Mouse (Mus musculus): Measurements from ENCODE around the gene Mptx1. TPM values are rescaled to one million over a fixed set of nuclear protein-coding genes. Genes with fewer than 3 reads are reported as not detected.

Mptx1 gene
- total RNA-seq (2017) = not detected in 2 replicates

GRCm38 (mm10) chr1:174330218-174330617 is at the start of gene Mptx1:
TSS of gene Mptx1 (plus strand) at chr1:174330518.
- no peak for ATAC-seq (replicated peaks; ENCODE audit: low read depth, poor library complexity, severe bottlenecking)

DNA sequence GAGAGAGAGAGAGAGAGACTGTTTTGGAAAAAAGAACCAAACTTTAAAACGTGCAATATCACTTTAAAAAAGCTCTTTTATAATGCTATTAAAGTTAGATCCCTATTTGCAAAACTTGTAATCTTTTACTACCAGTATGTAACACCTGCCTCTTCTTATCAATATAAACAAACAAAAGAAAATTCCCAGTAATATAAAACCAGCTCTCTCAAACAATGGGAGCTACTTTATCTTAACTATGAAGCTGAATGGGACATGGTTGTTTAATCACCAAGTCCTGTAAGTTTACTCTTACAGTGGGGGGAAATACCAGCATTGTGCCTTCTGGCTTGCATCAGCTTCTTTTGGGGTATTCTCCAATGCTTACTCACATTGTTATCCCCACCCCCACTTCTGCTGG is 27.2 kb upstream of the Mptx1 start:
- no peak for ATAC-seq (replicated peaks; ENCODE audit: low read depth, poor library complexity, severe bottlenecking)

GRCm38 (mm10) chr1:174317308-174317707 is 13.0 kb upstream of the Mptx1 start:
- ATAC-seq (replicated peaks; ENCODE audit: low read depth, poor library complexity, severe bottlenecking) = peak; percentile 76

DNA sequence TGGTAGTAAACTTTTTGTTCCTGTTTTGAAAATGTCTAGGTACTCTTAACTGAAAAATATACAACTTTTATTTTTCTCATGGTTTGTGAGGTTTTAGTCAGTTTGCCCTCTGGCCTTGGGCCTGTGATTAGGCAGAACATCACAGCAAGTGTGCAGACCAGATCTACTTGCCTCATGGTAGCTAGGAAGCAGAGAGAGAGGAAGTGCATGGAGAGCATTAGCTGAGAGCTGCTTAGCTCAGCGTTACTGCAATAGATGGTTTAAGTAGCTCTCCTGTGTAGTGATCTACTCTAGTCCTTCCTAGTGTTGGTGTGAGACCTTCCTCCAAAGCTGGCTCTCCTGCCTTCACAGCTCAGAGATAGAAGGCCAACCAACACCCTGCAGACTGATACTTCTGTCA is 23.3 kb downstream of the Mptx1 start:
- ATAC-seq (replicated peaks; ENCODE audit: low read depth, poor library complexity, severe bottlenecking) = peak; percentile 70

DNA sequence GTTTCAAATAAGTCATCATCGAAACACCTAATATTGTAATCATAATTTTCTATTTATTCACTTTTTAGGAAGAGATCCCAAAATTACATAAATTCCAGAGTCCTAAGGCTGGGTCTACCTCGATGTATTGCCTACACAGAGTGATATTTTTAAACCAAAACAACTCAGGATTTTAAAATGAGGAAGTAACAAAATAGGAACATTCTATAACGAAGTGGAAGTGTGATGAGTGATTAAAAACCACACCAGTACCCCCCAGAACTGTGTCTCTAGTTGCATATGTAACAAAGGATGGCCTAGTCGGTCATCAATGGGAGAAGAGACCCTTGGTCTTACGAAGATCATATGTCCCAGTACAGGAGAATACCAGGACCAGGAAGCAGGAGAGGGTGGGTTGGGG is 24.3 kb downstream of the Mptx1 start:
- peak; percentile 87 for ATAC-seq (replicated peaks; ENCODE audit: low read depth, poor library complexity, severe bottlenecking)

- peak; percentile 88 for ATAC-seq (replicated peaks; ENCODE audit: low read depth, poor library complexity, severe bottlenecking)
Observed at GRCm38 (mm10) chr1:174364882-174365451, 34.6 kb downstream of the Mptx1 start, which contains the start of gene Olfr417. TSS of gene Olfr417 (plus strand) at chr1:174365122.

DNA sequence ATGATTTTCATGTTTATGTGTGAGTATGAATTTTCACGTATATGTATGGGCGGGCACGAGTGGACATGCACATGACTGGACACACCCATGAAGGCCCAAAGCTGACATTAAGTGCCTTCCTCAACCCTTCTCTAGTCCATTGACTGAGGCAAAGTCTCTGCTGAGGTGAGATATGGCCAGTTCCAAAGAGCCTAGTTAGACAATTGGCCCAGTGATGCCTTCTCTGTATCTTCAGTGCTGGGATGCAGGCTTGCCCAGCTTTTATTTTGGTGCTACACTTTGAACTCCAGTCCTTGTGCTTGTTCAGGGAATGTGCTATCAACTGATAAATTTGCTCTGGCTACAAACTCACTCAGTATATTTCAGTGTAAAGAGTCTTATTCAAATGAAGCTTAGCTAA is 43.5 kb downstream of the Mptx1 start:
- no peak for ATAC-seq (replicated peaks; ENCODE audit: low read depth, poor library complexity, severe bottlenecking)

Other genes with a start within 250 kb of the Mptx1 start
- not detected in 2 replicates for gene Olfr429, start 246.2 kb upstream of the Mptx1 start, total RNA-seq (2017)
- gene Olfr427, start 233.6 kb upstream of the Mptx1 start, total RNA-seq (2017) = not detected in 2 replicates
- not detected in 2 replicates for gene Olfr231, start 209.4 kb upstream of the Mptx1 start, total RNA-seq (2017)
- gene Olfr424, start 199.0 kb upstream of the Mptx1 start, total RNA-seq (2017) = not detected in 2 replicates
- gene Olfr420, start 174.9 kb upstream of the Mptx1 start, total RNA-seq (2017) = 0.09 TPM in 1 of 2 replicates, not detected in the other
- 24.7 and 29.6 TPM in 2 replicates for gene Spta1, start 157.7 kb upstream of the Mptx1 start, total RNA-seq (2017)
- 1.2 TPM in 1 of 2 replicates, not detected in the other for gene Olfr419, start 78.5 kb upstream of the Mptx1 start, total RNA-seq (2017)
- 5.0 and 5.4 TPM in 2 replicates for gene Olfr417, start 34.6 kb downstream of the Mptx1 start, total RNA-seq (2017)
- 3.1 and 4.5 TPM in 2 replicates for gene Olfr248, start 60.5 kb downstream of the Mptx1 start, total RNA-seq (2017)
- 1.6 and 3.2 TPM in 2 replicates for gene Olfr414, start 93.5 kb downstream of the Mptx1 start, total RNA-seq (2017)
- not detected in 2 replicates for gene Olfr220, start 111.6 kb downstream of the Mptx1 start, total RNA-seq (2017)
- 0.59 TPM in 1 of 2 replicates, not detected in the other for gene Fmn2, start 171.3 kb downstream of the Mptx1 start, total RNA-seq (2017)